Mouse (Mus musculus) cerebellum, adult 11-12 months (tissue): Measurements from ENCODE around the gene Mis18a.

Source experiments
- DNase-seq: peaks from one replicate; pipeline ENCODE4 v3.0.0; 2022

The Mis18a gene

GRCm38 (mm10) chr16:90703646-90704045, 23.6 kb downstream of the Mis18a start:
- DNase-seq = no peak

DNA sequence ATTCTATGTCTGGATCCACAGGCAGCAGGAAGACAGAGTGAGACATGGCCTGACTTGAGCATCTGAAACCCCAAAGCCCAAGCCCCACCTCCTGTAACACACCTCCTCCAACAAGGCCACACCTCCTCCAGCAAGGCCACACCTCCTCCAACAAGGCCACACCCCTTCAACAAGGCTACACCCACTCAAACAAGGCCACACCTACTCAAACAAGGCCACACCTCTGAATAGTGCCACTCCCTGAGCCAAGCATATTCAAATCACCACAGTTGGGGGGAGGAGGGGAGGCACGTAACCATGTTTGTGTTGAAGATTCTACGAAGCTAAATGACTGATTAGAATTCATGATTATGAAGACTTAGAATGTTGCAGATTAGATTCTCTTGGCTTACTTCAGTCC, 25.7 kb downstream of the Mis18a start:
- no peak for DNase-seq

DNA sequence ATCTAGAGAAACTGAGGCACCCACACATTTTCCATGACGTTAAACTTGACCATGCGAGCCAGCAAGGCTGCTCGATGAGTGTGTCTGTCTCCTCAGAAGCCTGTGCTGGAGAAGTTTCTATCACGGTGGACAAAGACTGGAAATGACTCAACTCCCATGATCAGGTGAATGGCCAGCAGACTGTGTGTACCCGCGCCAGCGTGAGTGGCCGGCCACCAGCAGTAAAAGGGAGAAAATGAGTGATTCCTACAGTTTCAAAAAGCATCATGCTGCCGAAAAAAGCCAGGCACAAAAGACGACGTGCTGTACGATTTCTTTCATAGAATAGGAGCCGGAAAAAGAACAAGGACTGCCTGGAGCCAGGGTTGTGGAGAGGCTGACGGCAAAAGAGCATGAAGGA, 27.8 kb downstream of the Mis18a start:
- no peak for DNase-seq

GRCm38 (mm10) chr16:90696306-90696705, 30.9 kb downstream of the Mis18a start:
- DNase-seq = no peak

GRCm38 (mm10) chr16:90695121-90695520, 32.1 kb downstream of the Mis18a start:
- DNase-seq = no peak

DNA sequence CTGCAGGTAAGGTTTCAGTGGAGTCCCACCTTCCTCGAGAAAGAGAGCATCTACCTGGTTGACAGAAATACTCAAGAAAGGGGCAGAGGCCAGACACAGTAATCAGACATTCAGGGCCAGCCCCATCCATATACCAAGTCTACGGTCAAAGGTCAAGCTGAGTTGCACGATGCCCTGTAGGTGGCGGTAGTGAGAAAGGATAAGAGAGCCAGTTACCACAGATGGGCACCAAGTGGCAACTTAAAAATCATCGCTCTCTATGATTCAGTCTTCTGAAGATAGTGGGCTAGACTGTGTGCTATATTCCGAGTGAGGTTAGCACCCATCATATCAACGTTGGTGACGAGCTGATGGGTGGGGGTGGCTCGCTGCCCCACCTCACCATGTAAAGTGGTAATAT, 32.5 kb downstream of the Mis18a start:
- DNase-seq = no peak

DNA sequence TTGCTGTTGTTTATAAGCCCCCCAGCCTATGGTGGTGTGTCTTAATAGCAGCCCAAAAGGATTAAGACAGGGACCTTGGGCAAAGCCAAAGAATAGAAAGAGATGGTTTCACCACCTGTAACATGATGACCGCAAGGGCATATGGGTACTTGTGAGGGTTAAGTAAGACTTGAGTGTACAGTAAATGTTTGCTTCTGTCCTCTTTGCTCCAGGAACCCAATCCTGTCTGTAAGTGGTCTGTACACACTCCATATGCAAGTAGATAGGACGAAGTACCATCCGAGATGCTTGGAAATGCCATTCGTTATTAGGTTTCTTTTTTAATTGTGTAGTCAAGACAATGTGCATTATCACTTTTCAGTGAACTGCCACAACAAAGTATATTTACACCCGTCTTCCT, 33.6 kb downstream of the Mis18a start:
- DNase-seq = no peak

GRCm38 (mm10) chr16:90692704-90693385, 34.4 kb downstream of the Mis18a start:
- DNase-seq = peak; percentile 39

- no peak for DNase-seq
These were observed 39.4 kb downstream of the Mis18a start for GRCm38 (mm10) chr16:90687687-90688263.

GRCm38 (mm10) chr16:90687011-90687410, 40.2 kb downstream of the Mis18a start:
- DNase-seq = no peak

DNA sequence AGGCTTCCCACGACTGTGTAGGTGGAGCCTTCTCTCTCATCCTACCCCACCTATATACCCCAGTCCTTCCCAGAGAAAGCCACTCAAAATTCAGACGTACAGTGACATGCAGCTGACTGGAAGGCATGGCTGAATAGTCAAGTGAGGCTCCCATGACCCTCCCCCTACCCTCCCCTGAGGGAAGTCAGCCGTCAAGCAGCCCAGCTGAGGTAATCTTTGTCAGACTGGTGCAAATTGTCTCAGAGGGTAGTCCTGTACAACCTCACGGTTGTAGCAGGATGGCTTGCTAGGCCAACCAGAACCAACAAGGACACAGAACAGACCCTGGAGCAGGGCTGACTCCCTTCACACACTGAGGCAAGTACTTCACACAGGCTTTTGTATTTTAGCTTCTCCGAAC, 43.1 kb downstream of the Mis18a start:
- DNase-seq = no peak

GRCm38 (mm10) chr16:90679984-90680383, 47.2 kb downstream of the Mis18a start:
- no peak for DNase-seq

GRCm38 (mm10) chr16:90678820-90679219, 48.4 kb downstream of the Mis18a start:
- DNase-seq = no peak

- no peak for DNase-seq
These were observed 50.2 kb downstream of the Mis18a start for GRCm38 (mm10) chr16:90676920-90677574.

DNA sequence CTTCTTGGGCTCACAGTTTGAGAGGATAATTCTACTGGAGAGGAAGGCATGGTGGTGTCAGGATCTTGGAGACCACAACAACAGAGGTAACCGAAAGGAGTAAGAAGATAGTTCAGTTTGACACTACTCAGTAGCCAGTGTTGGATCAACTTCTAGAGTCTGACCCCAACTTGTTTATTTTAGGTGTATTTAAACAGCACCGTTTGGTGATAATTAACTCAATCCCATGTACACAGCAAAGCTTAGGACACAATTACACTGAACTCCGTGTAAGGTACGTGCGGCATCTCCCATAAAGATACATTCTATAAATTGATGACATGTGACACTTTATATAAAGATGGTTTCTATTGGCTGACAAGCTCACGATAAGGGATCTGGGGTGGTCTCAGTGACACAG, 52.6 kb downstream of the Mis18a start:
- DNase-seq = no peak

GRCm38 (mm10) chr16:90673507-90674354, 53.5 kb downstream of the Mis18a start:
- DNase-seq = peak; percentile 74
